Mouse (Mus musculus) natural killer cell, adult 2 months (primary cell): ENCODE measurements around the gene Syt1.

ENCODE experiments used
- DNase-seq, 2 experiments: peaks; one replicate each; pipeline ENCODE4 v3.0.0; 2022; ENCODE audit warnings: low spot score in 2 of 2

Syt1 gene

GRCm38 (mm10) chr10:108763722-108764121 is 247.1 kb downstream of the Syt1 start:
- DNase-seq = no peak

GRCm38 (mm10) chr10:108753304-108753703 is 257.5 kb downstream of the Syt1 start:
- no peak for DNase-seq

GRCm38 (mm10) chr10:108743759-108744158 is 267.0 kb downstream of the Syt1 start:
- DNase-seq = no peak

- DNase-seq = no peak
Observed at GRCm38 (mm10) chr10:108733982-108734381, 276.8 kb downstream of the Syt1 start.

GRCm38 (mm10) chr10:108728961-108729360 is 281.8 kb downstream of the Syt1 start:
- DNase-seq = no peak

- no peak for DNase-seq
Observed at GRCm38 (mm10) chr10:108726391-108726790, 284.4 kb downstream of the Syt1 start.

- no peak for DNase-seq
Observed at GRCm38 (mm10) chr10:108724878-108725277, 285.9 kb downstream of the Syt1 start.

- DNase-seq = no peak
Observed at GRCm38 (mm10) chr10:108710514-108710913, 300.3 kb downstream of the Syt1 start.

- no peak for DNase-seq
Observed at GRCm38 (mm10) chr10:108705658-108706057, 305.1 kb downstream of the Syt1 start.

GRCm38 (mm10) chr10:108701361-108702128 is 309.2 kb downstream of the Syt1 start:
- no peak for DNase-seq

- no peak for DNase-seq
Observed at GRCm38 (mm10) chr10:108699946-108700345, 310.8 kb downstream of the Syt1 start, which contains the start of gene Gm5136. Gene Gm5136 (minus strand): TSS chr10:108700160.

- DNase-seq = no peak
Observed at GRCm38 (mm10) chr10:108697062-108697461, 313.7 kb downstream of the Syt1 start.

GRCm38 (mm10) chr10:108690954-108691353 is 319.8 kb downstream of the Syt1 start:
- DNase-seq = no peak

GRCm38 (mm10) chr10:108686696-108687095 is 324.1 kb downstream of the Syt1 start:
- no peak for DNase-seq

GRCm38 (mm10) chr10:108679675-108680390 is 330.9 kb downstream of the Syt1 start:
- DNase-seq = no peak

- no peak for DNase-seq
Observed at GRCm38 (mm10) chr10:108677053-108677452, 333.7 kb downstream of the Syt1 start.

- DNase-seq = no peak
Observed at GRCm38 (mm10) chr10:108668944-108669343, 341.8 kb downstream of the Syt1 start.

GRCm38 (mm10) chr10:108660295-108660694 is 350.5 kb downstream of the Syt1 start:
- no peak for DNase-seq

GRCm38 (mm10) chr10:108658300-108658699 is 352.5 kb downstream of the Syt1 start:
- DNase-seq = no peak

GRCm38 (mm10) chr10:108657669-108658068 is 353.1 kb downstream of the Syt1 start:
- no peak for DNase-seq

- DNase-seq = no peak
Observed at GRCm38 (mm10) chr10:108656898-108657297, 353.9 kb downstream of the Syt1 start.

- DNase-seq = no peak
Observed at GRCm38 (mm10) chr10:108655074-108655473, 355.7 kb downstream of the Syt1 start.

- DNase-seq = no peak
Observed at GRCm38 (mm10) chr10:108652831-108653230, 358.0 kb downstream of the Syt1 start.
